Mouse (Mus musculus): ENCODE measurements around the gene Abat. TPM values are rescaled to one million over a fixed set of nuclear protein-coding genes. Genes with fewer than 3 reads are reported as not detected.

Gene Abat
- polyA plus RNA-seq, 1 experiment, result 4.2 TPM

DNA sequence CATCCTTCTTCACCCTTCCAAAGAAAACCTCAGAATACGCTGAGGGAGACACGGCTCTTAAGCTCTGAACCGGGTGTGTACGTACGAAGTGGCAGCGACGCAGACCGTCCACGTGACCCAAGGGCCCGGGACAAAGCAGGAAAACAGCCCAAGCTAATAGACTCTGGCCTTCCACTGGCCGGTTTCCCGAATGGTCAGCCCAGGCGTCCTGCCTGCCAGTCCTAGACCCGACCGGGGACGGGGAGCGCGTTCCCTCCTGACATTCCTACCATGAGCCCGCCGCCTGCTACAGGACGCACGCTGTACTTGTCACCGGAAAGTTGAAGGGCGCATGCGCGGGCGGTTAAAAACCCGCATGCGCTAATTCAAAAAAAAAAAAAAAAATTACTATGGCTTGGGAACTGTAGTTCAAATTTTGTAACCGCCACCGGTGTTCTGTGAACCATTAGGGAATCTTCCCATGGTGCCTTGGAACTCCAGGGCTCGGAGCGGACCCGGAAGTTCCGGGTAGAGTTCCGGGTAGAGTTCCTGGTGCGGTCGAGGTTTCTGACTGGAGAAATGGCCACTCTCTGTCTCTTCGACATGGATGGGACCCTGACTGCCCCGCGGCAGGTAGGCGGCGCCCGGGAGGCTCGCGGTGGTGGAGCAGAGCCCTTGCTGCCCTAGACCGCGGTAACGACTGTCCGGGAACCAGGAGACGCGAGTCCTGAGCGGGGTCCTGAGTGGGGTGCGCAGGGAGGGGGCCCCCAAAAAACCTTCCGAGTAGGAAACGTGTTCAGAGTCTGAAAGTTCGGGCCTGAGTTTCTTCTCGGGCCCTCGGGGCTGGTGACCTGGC lies 124.2 kb downstream of the Abat start, which contains the start of the genes Pmm2 and Tmem186:
Pmm2 (plus strand) TSS at position 458 of the 835 bp plus-strand sequence.
Tmem186 (minus strand) TSS at position 496 of the 835 bp plus-strand sequence.
- H3K4me1 ChIP-seq (ENCODE audit: control insufficient read depth, insufficient read depth, low read length), result peaks cover 8% of the 10 kb centered on the region; the same call in 1 of the 2 replicates
- TF ChIP-seq CTCF (IDR thresholded peaks at IDR 0.05; ENCODE audit: insufficient read depth, low read length), result no peak
- TF ChIP-seq POLR2A (IDR thresholded peaks at IDR 0.05; ENCODE audit: borderline replicate concordance, extremely low read depth, low read depth, low read length), result peak; percentile 55; the same call in 1 of the 2 replicates
- DNase-seq, result peak; percentile 80
- WGBS, result under 1% methylated on average over 59 of the region's 59 CpGs
- H3K4me3 ChIP-seq (replicated peaks; ENCODE audit: extremely low read depth, low read depth, low read length), result peak within 1 kb of the TSS; percentile 99

DNA sequence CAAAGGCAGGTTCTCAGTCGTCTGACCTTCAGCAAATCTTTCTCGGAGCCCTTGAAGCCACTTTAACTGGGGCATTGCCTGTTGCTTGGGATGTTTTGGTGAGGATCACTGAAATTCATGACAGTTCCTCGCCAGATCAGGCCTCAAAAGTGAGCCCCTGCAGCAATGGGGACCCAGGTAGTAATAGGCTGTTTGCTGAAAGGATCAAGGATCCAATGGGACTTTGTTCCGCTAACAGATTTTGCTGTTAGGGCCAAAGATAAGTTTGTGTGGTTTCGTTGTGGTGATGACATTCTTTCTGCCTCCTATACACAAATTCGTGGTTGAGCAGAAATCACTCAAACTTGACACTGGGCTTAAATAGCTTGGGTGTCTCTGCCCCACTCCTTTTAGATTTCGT lies 124.9 kb downstream of the Abat start:
- no peak for DNase-seq
- WGBS, result 32% methylated on average over 7 of the region's 7 CpGs
- Histone ChIP-seq H3K4me3 (replicated peaks; ENCODE audit: extremely low read depth, low read depth, low read length) (peak overlapping the region; percentile 99), H3K4me1 (ENCODE audit: control insufficient read depth, insufficient read depth, low read length) (peaks cover 8% of the 10 kb centered on the region; the same call in 1 of the 2 replicates)
- TF ChIP-seq CTCF (IDR thresholded peaks at IDR 0.05; ENCODE audit: insufficient read depth, low read length) (no peak), POLR2A (IDR thresholded peaks at IDR 0.05; ENCODE audit: borderline replicate concordance, extremely low read depth, low read depth, low read length) (no peak)

DNA sequence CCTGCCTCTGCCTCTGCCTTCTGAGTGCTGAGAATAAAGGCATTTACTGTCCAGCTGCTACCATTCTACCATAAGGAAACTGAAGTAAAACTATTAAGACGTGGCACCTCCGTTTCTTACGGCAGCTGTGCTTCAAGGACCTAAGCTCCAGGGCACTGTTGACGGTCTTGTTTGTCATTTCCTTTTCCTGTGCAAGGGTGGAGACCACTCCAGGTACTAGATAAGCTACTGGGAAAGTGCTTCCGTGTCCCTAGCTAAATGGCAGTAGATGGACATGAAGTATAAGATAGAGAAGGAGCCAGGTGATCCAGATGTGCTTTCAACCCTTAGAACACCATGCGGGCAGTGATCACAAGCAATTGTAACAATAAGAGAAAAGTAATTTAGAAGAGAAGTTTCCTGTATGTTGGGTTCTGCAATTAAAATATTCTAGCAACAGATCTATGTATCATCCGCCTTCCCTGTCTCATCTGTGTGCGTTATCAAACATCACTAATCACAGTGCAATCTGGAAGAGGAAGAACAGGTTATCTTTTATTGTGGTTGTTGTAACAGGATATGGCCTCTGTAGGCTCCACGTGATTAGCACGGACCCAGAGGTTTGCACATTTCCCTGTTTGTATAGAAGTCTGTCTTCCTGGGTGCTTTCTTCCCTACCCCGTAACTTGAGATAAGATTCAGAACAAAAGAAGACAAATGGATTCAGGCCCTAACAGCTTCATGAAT lies 126.4 kb downstream of the Abat start:
- 49% methylated on average over 11 of the region's 11 CpGs for WGBS
- Histone ChIP-seq H3K4me1 (ENCODE audit: control insufficient read depth, insufficient read depth, low read length) (peaks cover 8% of the 10 kb centered on the region; the same call in 1 of the 2 replicates), H3K4me3 (replicated peaks; ENCODE audit: extremely low read depth, low read depth, low read length) (no peak overlapping the region)
- no peak for DNase-seq
- TF ChIP-seq CTCF (IDR thresholded peaks at IDR 0.05; ENCODE audit: insufficient read depth, low read length), result no peak
- TF ChIP-seq POLR2A (IDR thresholded peaks at IDR 0.05; ENCODE audit: borderline replicate concordance, extremely low read depth, low read depth, low read length), result no peak

DNA sequence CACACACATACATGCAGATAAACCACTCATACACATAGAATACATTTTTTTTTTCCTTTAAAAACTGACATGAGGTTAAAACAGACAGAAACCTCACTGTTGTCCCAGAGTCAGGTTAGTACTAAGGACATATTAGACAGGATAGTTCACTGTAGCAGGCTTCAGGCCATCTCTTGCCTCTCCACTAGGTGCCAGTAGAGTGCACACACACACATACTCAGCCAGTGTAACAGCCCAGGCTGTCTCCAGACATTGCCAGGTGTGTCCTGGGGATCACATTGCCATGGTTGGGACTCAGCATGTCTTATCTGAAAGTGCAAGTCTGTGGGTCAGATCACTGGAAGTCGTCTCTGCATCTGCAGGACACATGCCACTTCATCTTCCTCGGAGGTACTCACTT lies 130.6 kb downstream of the Abat start:
- no peak for DNase-seq
- Histone ChIP-seq H3K4me1 (ENCODE audit: control insufficient read depth, insufficient read depth, low read length) (no peaks in the 10 kb centered on the region), H3K4me3 (replicated peaks; ENCODE audit: extremely low read depth, low read depth, low read length) (no peak overlapping the region)
- 75% methylated on average over 2 of the region's 2 CpGs for WGBS
- TF ChIP-seq CTCF (IDR thresholded peaks at IDR 0.05; ENCODE audit: insufficient read depth, low read length) (peak; percentile 89), POLR2A (IDR thresholded peaks at IDR 0.05; ENCODE audit: borderline replicate concordance, extremely low read depth, low read depth, low read length) (no peak)

DNA sequence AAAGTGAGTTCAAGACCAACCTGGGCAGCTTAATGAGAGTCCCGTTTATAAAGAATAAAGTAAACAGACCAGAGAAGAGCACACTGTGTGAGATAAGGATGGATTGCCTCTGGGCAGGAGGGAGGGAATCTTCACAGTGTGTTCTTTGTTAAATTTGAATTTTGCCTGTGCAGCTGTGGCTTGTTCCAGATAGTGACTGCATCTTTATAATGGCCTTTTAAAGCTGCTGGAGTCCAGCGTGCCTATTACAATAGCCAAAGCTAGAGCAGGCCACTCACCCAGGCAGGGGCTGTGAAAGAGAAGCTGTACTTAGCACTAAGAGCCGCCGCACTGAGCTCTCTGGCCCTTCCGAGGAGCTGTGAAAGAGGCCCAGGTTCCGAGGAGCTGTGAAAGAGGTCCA lies 132.3 kb downstream of the Abat start:
- no peak overlapping the region for H3K4me3 ChIP-seq (replicated peaks; ENCODE audit: extremely low read depth, low read depth, low read length)
- no peaks in the 10 kb centered on the region for H3K4me1 ChIP-seq (ENCODE audit: control insufficient read depth, insufficient read depth, low read length)
- TF ChIP-seq POLR2A (IDR thresholded peaks at IDR 0.05; ENCODE audit: borderline replicate concordance, extremely low read depth, low read depth, low read length) (no peak), CTCF (IDR thresholded peaks at IDR 0.05; ENCODE audit: insufficient read depth, low read length) (no peak)
- WGBS, result 73% methylated on average over 6 of the region's 6 CpGs
- no peak for DNase-seq

DNA sequence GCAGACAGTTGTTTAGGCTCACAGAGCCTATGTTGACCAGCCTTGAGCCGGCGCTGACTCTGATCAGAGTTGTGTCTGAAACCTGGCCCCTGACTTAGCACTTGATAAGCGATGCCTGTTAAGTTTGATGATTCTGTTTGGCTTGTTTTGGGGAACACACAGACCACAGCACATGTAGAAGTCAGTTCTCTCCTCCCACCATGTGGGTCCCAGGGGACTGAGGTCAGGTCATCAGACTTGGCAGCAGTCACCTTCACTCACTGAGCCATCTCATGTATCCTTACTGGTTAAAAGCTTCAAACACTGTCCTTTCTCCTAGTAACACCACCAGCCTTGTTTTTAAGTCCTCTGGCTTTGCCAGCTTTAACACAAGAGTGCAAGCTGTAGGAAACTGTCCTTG lies 136.8 kb downstream of the Abat start:
- no peak for DNase-seq
- no peak overlapping the region for H3K4me3 ChIP-seq (replicated peaks; ENCODE audit: extremely low read depth, low read depth, low read length)
- WGBS, result 90% methylated on average over 3 of the region's 3 CpGs
- no peaks in the 10 kb centered on the region for H3K4me1 ChIP-seq (ENCODE audit: control insufficient read depth, insufficient read depth, low read length)
- no peak for TF ChIP-seq POLR2A (IDR thresholded peaks at IDR 0.05; ENCODE audit: borderline replicate concordance, extremely low read depth, low read depth, low read length)
- TF ChIP-seq CTCF (IDR thresholded peaks at IDR 0.05; ENCODE audit: insufficient read depth, low read length), result no peak

DNA sequence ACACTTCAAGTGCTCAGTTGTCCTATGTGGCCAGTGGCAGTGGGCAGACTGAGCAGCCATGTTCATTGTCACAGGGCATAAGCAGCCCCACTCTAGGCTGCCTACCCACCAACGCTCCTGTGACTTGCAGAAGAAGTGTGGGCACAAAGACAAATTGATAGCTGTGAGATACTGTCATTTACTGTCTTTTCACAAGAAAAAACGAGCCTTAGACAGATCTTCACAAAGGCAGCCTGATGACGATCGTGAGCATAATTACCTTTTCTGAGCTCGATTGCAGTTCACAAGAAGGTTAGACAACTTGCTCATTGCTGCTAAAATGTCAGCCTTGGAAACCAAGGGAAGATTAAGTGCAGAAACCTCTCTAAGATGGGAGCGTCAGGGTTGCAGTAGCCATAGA lies 141.9 kb downstream of the Abat start:
- no peak overlapping the region for H3K4me3 ChIP-seq (replicated peaks; ENCODE audit: extremely low read depth, low read depth, low read length)
- WGBS, result 84% methylated on average over 6 of the region's 6 CpGs
- no peak for DNase-seq
- TF ChIP-seq POLR2A (IDR thresholded peaks at IDR 0.05; ENCODE audit: borderline replicate concordance, extremely low read depth, low read depth, low read length) (no peak), CTCF (IDR thresholded peaks at IDR 0.05; ENCODE audit: insufficient read depth, low read length) (no peak)
- H3K4me1 ChIP-seq (ENCODE audit: control insufficient read depth, insufficient read depth, low read length), result no peaks in the 10 kb centered on the region

DNA sequence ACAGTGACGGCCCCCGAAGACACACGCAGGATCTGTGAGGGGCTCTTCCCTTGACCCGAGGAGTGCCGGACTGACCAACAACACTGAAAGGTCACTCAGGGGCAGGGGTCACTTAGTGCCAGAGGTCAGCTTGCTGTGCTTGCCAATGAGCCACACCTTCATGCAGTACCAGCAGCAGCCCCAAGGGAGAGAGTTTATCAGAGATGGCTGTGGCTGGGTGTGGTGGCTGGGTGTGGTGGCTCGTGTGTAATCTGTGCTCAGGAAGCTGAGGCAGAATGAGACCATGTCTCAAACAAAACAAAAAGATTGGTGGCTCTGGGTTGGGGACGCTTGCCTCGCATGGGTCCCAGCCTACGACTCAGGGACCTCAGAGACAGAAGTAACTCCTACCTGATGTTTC lies 142.4 kb downstream of the Abat start:
- TF ChIP-seq CTCF (IDR thresholded peaks at IDR 0.05; ENCODE audit: insufficient read depth, low read length) (0 out of 2 replicates have a peak, but pooled peaks have one; percentile 13), POLR2A (IDR thresholded peaks at IDR 0.05; ENCODE audit: borderline replicate concordance, extremely low read depth, low read depth, low read length) (no peak)

DNA sequence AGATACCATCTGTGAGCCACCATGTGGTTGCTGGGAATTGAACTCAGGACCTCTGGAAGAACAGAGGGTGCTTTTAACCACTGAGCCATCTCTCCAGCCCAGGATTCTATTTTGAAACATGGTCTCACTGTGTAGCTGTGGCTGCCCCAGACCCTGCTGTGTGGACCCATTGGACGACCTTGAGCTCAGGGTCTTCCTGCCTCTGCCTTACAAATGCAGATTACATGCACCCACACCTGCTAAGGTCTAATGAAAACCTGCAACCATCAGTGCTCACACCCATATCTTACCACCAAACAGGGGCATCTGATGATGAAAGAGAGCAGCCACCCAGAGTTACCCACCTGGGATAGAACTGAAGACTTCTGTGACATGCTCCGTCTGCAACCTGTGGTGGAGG lies 143.0 kb downstream of the Abat start:
- TF ChIP-seq CTCF (IDR thresholded peaks at IDR 0.05; ENCODE audit: insufficient read depth, low read length), result no peak
- no peak for TF ChIP-seq POLR2A (IDR thresholded peaks at IDR 0.05; ENCODE audit: borderline replicate concordance, extremely low read depth, low read depth, low read length)
- whole genome bisulfite sequencing, result 74% methylated on average over 2 of the region's 2 CpGs
- Histone ChIP-seq H3K4me3 (replicated peaks; ENCODE audit: extremely low read depth, low read depth, low read length) (no peak overlapping the region), H3K4me1 (ENCODE audit: control insufficient read depth, insufficient read depth, low read length) (no peaks in the 10 kb centered on the region)
- DNase-seq, result no peak

More for the DNA sequence above, 142.4 kb downstream of the Abat start:
- Histone ChIP-seq H3K4me1 (ENCODE audit: control insufficient read depth, insufficient read depth, low read length) (no peaks in the 10 kb centered on the region), H3K4me3 (replicated peaks; ENCODE audit: extremely low read depth, low read depth, low read length) (no peak overlapping the region)
- WGBS, result 70% methylated on average over 9 of the region's 9 CpGs
- no peak for DNase-seq
